Mouse (Mus musculus): ENCODE results near the gene Togaram2. TPM values are rescaled to one million over a fixed set of nuclear protein-coding genes. Genes with fewer than 3 reads are reported as not detected.

Togaram2 gene
- polyA plus RNA-seq, 1 experiment from 2014 or later, result 1.0 TPM

DNA sequence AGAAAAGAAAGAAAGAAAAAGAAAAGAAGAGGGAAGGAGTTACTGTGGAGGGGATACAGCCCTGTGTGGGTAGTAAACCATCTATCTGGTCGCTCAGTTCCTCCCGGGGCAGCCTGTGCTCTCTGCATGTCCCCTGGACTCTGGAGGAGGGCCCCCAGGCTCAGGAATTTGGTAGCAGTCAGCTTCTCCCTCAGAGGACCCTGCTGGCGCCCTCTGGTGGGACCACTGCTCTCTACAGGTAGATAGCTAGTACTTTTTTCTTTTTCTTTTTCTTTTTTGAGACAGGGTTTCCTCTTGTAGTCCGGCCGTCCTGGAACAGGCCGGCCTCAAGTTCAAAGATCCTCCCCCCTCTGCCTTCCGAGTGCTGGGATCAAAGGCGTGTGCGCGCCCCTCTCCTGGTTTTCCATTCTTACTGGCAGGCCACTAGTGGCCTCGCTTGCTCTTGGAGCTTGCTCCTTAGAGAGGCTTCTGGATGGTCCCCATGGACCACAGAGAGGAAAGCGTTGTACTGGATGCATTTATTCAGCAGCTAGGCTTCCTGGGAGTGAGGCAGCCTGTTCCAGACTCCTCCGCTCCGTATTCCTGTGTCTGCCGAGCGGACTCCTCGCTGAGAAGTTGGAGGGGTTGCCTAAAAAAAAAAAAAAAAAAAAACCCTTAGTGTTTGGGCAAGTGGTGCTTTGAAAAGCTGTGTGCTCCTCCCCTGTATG, 1.1 kb upstream of the Togaram2 start:
- Histone ChIP-seq H3K36me3 (replicated peaks; ENCODE audit: control insufficient read depth, insufficient read depth) (no peaks in the 10 kb centered on the region), H3K9ac (no peak overlapping the region), H3K9me3 (ENCODE audit: control insufficient read depth, low read length) (no peaks in the 10 kb centered on the region), H3K4me3 (replicated peaks; ENCODE audit: low read length) (no peak overlapping the region), H3K27me3 (ENCODE audit: control insufficient read depth, insufficient read depth, low read length) (no peaks in the 10 kb centered on the region), H3K4me2 (replicated peaks) (no peak overlapping the region), H3K4me1 (replicated peaks; ENCODE audit: control insufficient read depth, insufficient read depth, low read length) (no peaks in the 10 kb centered on the region; the same call in 1 of the 2 replicates), H3K27ac (no peak overlapping the region)
- no peak for DNase-seq (ENCODE audit: low spot score)
- ATAC-seq (ENCODE audit: low FRiP score), result no peak
- WGBS, result 54% methylated on average over 17 of the region's 17 CpGs

DNA sequence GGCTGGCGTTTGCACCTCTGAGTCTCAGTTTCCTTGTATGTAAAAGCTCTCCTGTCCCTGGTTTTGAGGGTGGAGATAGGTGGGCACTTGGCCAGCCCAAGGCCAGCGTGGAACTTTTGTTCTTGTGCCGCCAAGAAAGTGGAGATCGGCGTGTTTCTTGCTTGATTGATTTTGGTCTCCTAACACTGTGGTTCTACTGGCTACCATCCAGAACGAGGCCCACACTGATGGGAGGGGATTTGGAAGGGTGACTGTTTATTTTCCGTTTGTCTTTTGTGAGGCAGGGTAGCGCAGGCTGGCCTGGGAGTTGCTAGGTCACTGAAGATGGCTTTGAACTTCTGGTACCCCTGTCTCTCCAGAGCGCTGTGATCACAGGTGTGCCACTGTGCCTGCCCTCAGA, 875 bp downstream of the Togaram2 start:
- Histone ChIP-seq H3K27me3 (ENCODE audit: control insufficient read depth, insufficient read depth, low read length) (no peaks in the 10 kb centered on the region), H3K4me2 (replicated peaks) (no peak overlapping the region), H3K36me3 (replicated peaks; ENCODE audit: control insufficient read depth, insufficient read depth) (no peaks in the 10 kb centered on the region), H3K9me3 (ENCODE audit: control insufficient read depth, low read length) (no peaks in the 10 kb centered on the region), H3K9ac (no peak overlapping the region), H3K27ac (no peak overlapping the region), H3K4me1 (replicated peaks; ENCODE audit: control insufficient read depth, insufficient read depth, low read length) (no peaks in the 10 kb centered on the region; the same call in 1 of the 2 replicates), H3K4me3 (replicated peaks; ENCODE audit: low read length) (no peak overlapping the region)
- DNase-seq (ENCODE audit: low spot score) (no peak), ATAC-seq (ENCODE audit: low FRiP score) (no peak)
- whole genome bisulfite sequencing, result 58% methylated on average over 9 of the region's 9 CpGs

DNA sequence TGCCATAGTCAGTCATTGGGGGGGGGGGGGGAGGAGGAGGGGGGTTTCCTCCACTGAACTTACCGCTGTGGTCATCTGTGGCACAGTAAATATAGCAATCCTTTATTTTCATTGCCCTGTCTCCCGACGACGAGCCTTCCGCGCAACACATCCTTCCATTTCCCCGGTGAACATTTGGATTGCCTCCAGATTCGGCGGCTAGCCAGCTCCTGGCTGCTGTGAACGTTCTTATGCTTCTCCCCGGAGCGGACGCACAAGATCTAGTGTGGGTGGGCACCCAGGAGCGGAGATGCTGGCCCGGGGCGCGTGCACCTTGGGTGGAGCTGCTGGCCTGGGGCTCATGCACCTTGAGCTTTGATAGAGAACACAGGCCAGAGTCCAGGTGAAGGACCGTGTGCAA, 1.8 kb downstream of the Togaram2 start:
- H3K9me3 ChIP-seq (ENCODE audit: control insufficient read depth, low read length), result no peaks in the 10 kb centered on the region
- no peaks in the 10 kb centered on the region; the same call in 1 of the 2 replicates for H3K4me1 ChIP-seq (replicated peaks; ENCODE audit: control insufficient read depth, insufficient read depth, low read length)
- H3K4me3 ChIP-seq (replicated peaks; ENCODE audit: low read length), result no peak overlapping the region
- ATAC-seq (ENCODE audit: low FRiP score), result no peak
- H3K9ac ChIP-seq, result no peak overlapping the region
- H3K4me2 ChIP-seq (replicated peaks), result no peak overlapping the region
- H3K36me3 ChIP-seq (replicated peaks; ENCODE audit: control insufficient read depth, insufficient read depth), result no peaks in the 10 kb centered on the region
- 72% methylated on average over 18 of the region's 18 CpGs for WGBS
- H3K27ac ChIP-seq, result no peak overlapping the region
- DNase-seq (ENCODE audit: low spot score), result no peak
- H3K27me3 ChIP-seq (ENCODE audit: control insufficient read depth, insufficient read depth, low read length), result no peaks in the 10 kb centered on the region

DNA sequence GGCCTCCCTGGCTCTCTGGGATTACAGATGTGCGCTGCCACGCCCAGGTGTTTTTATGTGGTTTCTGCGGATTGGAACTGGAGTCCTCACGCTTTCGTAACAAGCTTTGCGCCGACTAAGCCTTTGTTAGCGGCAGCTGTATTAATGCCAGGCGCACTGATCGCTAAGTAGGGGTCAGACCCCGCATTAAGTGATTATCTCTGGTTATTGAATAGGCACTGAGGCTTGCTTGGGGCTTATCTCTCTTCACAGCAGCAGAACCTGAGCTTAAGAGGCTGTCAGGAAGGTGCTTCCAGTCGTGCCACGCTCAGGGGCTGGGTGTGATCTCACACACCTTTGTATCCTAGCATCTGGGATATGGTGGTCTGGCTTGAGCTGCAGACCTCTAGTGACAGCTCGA, 8.6 kb downstream of the Togaram2 start:
- DNase-seq (ENCODE audit: low spot score) (no peak), ATAC-seq (ENCODE audit: low FRiP score) (no peak)
- H3K9me3 ChIP-seq (ENCODE audit: control insufficient read depth, low read length), result no peaks in the 10 kb centered on the region
- no peak overlapping the region for H3K9ac ChIP-seq
- H3K4me3 ChIP-seq (replicated peaks; ENCODE audit: low read length), result no peak overlapping the region
- H3K4me2 ChIP-seq (replicated peaks), result no peak overlapping the region
- no peaks in the 10 kb centered on the region for H3K36me3 ChIP-seq (replicated peaks; ENCODE audit: control insufficient read depth, insufficient read depth)
- WGBS, result 86% methylated on average over 14 of the region's 14 CpGs
- H3K27me3 ChIP-seq (ENCODE audit: control insufficient read depth, insufficient read depth, low read length), result no peaks in the 10 kb centered on the region
- no peaks in the 10 kb centered on the region for H3K4me1 ChIP-seq (replicated peaks; ENCODE audit: control insufficient read depth, insufficient read depth, low read length)
- no peak overlapping the region for H3K27ac ChIP-seq

DNA sequence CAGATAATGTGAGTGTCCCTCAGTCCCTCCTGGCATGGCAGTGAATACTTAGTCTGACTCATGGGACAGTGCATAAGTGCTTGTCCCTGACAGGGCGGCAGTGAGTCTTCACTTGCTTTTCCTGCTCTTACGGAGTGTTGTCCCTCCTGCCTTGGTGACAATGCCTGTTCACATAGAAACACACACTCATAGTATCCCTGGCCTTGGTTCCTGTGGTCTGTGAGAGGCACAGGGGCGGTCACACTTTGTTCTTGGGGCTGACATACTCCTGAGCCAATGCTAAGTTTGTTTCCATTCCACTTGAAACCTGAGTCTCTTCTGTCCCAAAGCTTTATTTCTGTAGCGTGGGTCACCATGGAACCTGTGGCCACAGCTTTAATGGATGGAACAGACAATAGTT, 9.3 kb downstream of the Togaram2 start:
- no peaks in the 10 kb centered on the region for H3K9me3 ChIP-seq (ENCODE audit: control insufficient read depth, low read length)
- H3K9ac ChIP-seq, result no peak overlapping the region

DNA sequence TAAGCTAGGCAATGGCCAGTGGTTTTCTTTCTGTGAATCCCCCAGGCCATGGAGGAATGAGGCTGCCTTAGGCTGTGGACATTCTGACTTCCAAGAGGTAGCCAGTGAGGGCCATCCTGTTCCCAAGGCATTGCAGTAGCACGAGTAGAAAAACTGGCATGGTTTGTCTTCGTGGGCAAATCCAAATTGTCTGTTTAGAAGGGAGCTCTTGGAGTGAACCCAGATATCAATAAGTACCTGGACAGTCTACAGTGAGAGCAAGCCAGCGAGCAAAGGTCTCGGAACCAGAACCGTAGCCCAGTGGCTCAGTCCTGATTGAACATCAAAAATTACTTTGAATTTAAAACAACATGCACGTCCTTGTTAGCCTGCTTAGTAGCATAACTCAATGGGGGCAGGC, 10.2 kb downstream of the Togaram2 start:
- Histone ChIP-seq H3K4me1 (replicated peaks; ENCODE audit: control insufficient read depth, insufficient read depth, low read length) (no peaks in the 10 kb centered on the region), H3K27ac (no peak overlapping the region), H3K27me3 (ENCODE audit: control insufficient read depth, insufficient read depth, low read length) (no peaks in the 10 kb centered on the region), H3K9ac (no peak overlapping the region), H3K9me3 (ENCODE audit: control insufficient read depth, low read length) (no peaks in the 10 kb centered on the region), H3K4me3 (replicated peaks; ENCODE audit: low read length) (no peak overlapping the region), H3K36me3 (replicated peaks; ENCODE audit: control insufficient read depth, insufficient read depth) (no peaks in the 10 kb centered on the region), H3K4me2 (replicated peaks) (no peak overlapping the region)
- DNase-seq (ENCODE audit: low spot score) (no peak), ATAC-seq (ENCODE audit: low FRiP score) (no peak)
- WGBS, result 92% methylated on average over 6 of the region's 6 CpGs

More for the DNA sequence above, 9.3 kb downstream of the Togaram2 start:
- Histone ChIP-seq H3K36me3 (replicated peaks; ENCODE audit: control insufficient read depth, insufficient read depth) (no peaks in the 10 kb centered on the region), H3K4me3 (replicated peaks; ENCODE audit: low read length) (no peak overlapping the region), H3K27me3 (ENCODE audit: control insufficient read depth, insufficient read depth, low read length) (no peaks in the 10 kb centered on the region), H3K4me2 (replicated peaks) (no peak overlapping the region), H3K27ac (no peak overlapping the region), H3K4me1 (replicated peaks; ENCODE audit: control insufficient read depth, insufficient read depth, low read length) (no peaks in the 10 kb centered on the region)
- 90% methylated on average over 4 of the region's 4 CpGs for whole genome bisulfite sequencing
- ATAC-seq (ENCODE audit: low FRiP score), result no peak
- no peak for DNase-seq (ENCODE audit: low spot score)

DNA sequence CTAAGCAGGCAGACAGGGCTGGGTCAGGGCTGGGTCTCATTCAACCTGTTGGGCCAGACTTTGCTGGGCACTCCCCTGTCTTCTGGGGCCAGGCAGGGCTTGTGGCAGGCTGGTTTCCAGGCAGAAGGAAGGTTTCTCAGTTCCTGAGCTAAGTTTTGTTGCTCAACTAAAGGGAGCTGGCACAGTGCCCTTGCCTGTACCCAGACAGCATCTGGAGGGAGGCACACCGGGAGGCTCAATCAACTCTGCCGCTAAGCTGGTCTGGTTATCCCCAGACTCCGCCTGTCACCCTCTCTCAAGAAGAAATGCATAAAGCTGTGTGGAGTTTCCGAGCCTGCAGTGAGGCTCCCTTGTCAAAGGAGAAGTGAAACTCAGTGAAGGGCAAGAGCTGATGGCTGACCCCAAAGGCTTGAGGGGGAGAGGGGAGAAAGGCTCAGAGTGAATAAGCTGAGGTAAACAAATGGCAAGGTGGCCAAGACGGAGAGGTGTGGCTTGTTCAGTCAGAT, 11.1 kb downstream of the Togaram2 start:
- no peak overlapping the region for H3K27ac ChIP-seq
- H3K4me1 ChIP-seq (replicated peaks; ENCODE audit: control insufficient read depth, insufficient read depth, low read length), result no peaks in the 10 kb centered on the region
- no peaks in the 10 kb centered on the region for H3K36me3 ChIP-seq (replicated peaks; ENCODE audit: control insufficient read depth, insufficient read depth)
- H3K9ac ChIP-seq, result no peak overlapping the region
- no peaks in the 10 kb centered on the region for H3K27me3 ChIP-seq (ENCODE audit: control insufficient read depth, insufficient read depth, low read length)
- ATAC-seq (ENCODE audit: low FRiP score) (no peak), DNase-seq (ENCODE audit: low spot score) (no peak)
- H3K4me2 ChIP-seq (replicated peaks), result no peak overlapping the region
- peaks cover 8% of the 10 kb centered on the region; the same call in 1 of the 2 replicates for H3K9me3 ChIP-seq (ENCODE audit: control insufficient read depth, low read length)
- 51% methylated on average over 5 of the region's 5 CpGs for WGBS
- no peak overlapping the region for H3K4me3 ChIP-seq (replicated peaks; ENCODE audit: low read length)

DNA sequence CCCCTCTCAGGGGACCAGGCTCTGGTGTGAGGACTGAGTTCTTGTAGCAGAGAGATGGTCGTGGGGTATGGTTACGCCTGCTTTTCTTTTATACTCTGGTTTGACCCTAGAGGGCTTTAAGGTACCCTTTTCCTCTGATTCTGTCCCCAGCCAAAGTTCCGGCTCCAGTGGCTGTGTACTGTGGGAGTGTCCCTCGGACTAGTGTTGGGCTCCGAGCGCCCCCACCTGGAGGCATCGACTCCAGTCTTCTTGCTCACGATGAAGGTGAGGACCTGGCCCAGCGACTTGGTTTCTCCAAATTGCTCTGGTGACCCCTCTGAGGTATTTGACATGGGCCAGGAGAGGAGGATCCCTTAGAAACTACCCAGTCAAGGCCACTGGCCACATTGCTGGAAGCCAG, 14.4 kb downstream of the Togaram2 start:
- no peak for ATAC-seq (ENCODE audit: low FRiP score)
- Histone ChIP-seq H3K27me3 (ENCODE audit: control insufficient read depth, insufficient read depth, low read length) (no peaks in the 10 kb centered on the region), H3K9ac (no peak overlapping the region), H3K9me3 (ENCODE audit: control insufficient read depth, low read length) (peaks cover 8% of the 10 kb centered on the region; the same call in 1 of the 2 replicates), H3K4me2 (replicated peaks) (no peak overlapping the region), H3K36me3 (replicated peaks; ENCODE audit: control insufficient read depth, insufficient read depth) (no peaks in the 10 kb centered on the region), H3K4me3 (replicated peaks; ENCODE audit: low read length) (no peak overlapping the region), H3K4me1 (replicated peaks; ENCODE audit: control insufficient read depth, insufficient read depth, low read length) (no peaks in the 10 kb centered on the region), H3K27ac (no peak overlapping the region)
- WGBS, result 78% methylated on average over 9 of the region's 9 CpGs
- no peak for DNase-seq (ENCODE audit: low spot score)

DNA sequence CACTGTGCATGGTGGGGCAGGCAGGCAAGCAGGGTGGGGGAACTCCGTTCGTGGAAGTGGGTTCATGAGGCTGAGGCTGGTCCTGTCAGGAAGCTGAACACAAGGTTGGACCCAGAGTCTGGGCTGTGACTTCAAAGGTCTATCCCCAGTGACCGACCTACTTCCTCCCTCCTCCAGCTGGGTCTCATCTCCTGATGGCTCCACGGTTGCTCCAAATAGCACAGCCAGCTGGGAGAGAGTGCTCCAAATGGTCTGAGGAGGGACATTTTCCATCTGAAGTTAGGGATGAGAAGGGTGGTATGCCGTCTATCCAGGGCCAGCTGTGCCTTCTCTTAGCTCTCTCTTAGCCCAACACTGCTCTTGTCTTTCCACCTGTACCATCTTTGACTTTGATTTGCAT, 16.8 kb downstream of the Togaram2 start:
- no peak for DNase-seq (ENCODE audit: low spot score)
- Histone ChIP-seq H3K27me3 (ENCODE audit: control insufficient read depth, insufficient read depth, low read length) (no peaks in the 10 kb centered on the region), H3K27ac (no peak overlapping the region), H3K4me1 (replicated peaks; ENCODE audit: control insufficient read depth, insufficient read depth, low read length) (no peaks in the 10 kb centered on the region), H3K4me2 (replicated peaks) (no peak overlapping the region), H3K9me3 (ENCODE audit: control insufficient read depth, low read length) (peaks cover 8% of the 10 kb centered on the region; the same call in 1 of the 2 replicates), H3K36me3 (replicated peaks; ENCODE audit: control insufficient read depth, insufficient read depth) (no peaks in the 10 kb centered on the region), H3K9ac (no peak overlapping the region), H3K4me3 (replicated peaks; ENCODE audit: low read length) (no peak overlapping the region)
- ATAC-seq (ENCODE audit: low FRiP score), result no peak
- 91% methylated on average over 5 of the region's 5 CpGs for WGBS

Measured in hindbrain, embryonic 14.5 days (tissue).